Mouse (Mus musculus): ENCODE measurements around the gene Pou2f3. TPM values are rescaled to one million over a fixed set of nuclear protein-coding genes. Genes with fewer than 3 reads are reported as not detected.

The Pou2f3 gene
- total RNA-seq, 2 experiments from 2014 or later: 0.15 to 0.23 TPM

DNA sequence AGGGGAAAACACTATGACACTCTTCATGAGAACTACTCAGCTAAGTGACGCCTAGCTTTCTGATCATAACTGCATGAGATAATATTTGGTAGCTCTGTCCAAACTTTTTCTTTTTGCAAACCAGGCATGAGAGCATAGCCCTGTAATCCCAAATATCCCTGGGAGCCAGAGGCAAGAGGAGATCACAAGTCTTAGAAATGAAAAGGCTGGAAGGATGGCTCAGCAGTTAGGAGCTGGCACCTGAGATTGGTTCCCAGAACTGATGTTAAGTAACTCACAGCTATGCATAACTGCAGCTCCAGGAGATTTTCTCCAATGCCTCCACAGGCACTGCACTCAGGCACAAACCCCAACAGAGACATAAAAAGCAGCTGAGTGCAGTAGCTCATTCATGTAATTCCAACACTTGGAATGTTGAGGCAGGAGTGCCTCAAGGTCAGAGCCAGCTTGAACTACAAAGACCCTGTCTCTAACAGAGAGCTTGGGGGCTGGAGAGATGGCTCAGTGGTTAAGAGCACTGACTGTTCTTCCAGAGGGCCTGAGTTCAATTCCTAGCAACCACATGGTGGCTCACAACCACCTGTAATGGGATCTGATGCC is 124.4 kb downstream of the Pou2f3 start:
- no peak for DNase-seq (ENCODE audit: low spot score in 2 of 2)

DNA sequence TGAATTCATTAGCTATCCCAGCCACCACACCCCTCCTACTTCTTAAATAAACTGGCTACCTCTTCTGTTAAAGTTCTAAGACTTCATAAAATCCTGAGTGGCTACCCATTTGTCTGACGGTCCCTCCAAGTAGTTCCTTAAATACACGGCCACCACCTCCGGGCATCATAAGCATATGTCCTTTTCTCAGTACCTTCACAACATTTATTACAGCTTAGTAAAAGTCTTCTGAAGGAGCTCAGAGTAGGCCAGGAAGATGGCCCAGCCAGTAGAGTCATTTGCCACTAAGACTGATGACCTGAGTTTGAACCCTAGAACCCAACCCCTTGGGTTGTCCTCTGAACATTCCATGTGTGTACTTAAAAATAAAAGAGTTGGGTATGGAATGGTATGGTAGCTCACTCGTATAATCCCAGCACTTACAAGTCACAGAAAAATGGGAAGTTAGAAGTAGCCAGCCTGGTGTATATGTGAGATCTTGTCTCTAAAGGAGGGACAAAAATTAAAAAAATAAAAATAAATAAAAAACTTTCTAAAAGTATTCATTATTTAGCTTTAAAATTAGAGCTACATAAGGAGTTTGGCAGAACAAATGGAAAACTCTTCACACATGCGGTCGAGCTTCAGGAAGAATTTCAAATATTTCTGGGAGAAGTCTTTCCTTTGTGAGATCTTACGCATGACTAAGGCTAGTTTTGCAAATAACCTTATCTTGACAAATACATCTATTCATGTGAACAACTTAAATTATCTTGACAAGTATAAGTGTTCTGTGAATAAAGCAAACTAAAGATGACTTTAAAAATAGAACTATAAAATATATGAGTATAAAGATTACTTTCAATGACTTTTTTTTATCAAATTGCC is 125.4 kb downstream of the Pou2f3 start:
- no peak for DNase-seq (ENCODE audit: low spot score in 2 of 2)

DNA sequence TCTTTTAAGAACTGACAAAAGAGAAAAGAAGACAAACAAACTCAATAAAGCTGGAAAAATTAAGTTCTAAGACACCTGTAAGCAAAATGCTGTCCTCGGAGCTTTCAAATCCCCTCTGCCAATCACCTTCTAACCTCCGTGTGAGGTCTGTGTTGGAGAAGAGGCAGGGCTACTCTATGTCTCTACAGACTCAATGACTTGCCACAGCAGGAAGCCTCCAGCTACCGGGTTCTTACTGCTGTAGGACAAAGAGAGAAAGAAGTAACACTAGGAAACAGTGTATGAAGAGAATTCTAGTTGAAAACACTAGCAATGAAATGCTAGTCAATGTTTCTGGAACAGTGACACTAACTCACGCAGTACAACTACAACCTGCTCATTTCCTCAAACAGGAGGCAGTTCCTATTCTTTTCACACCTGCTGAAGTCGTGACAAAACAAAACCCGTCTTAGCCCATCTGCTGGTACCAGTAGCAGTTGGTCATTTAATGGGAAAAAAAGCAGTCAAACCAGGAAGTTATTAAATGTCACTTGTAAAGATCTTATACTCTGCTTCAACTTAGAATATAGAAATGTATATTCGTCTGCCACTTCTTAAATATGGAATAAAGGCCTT is 126.6 kb downstream of the Pou2f3 start:
- DNase-seq (ENCODE audit: low spot score in 2 of 2): no peak

DNA sequence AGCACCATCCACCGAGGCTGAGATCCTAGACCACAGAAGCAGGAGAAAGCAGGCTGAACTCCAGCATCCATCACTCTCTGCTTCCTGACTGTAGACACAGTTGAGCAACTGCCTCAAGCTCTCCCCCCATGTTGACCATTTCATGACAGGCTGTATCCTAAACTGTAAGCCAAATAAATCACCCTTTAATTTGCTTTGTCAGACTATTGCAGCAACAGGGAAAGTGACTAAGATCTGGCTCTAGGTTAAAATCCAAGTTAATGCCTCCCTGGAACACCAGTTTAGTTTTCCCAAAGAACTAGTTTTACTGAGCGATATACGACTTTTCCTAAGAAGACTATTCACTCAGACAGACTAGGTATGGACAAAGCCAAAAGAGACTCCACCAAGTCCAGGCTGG is 131.5 kb downstream of the Pou2f3 start:
- no peak for DNase-seq (ENCODE audit: low spot score in 2 of 2)

DNA sequence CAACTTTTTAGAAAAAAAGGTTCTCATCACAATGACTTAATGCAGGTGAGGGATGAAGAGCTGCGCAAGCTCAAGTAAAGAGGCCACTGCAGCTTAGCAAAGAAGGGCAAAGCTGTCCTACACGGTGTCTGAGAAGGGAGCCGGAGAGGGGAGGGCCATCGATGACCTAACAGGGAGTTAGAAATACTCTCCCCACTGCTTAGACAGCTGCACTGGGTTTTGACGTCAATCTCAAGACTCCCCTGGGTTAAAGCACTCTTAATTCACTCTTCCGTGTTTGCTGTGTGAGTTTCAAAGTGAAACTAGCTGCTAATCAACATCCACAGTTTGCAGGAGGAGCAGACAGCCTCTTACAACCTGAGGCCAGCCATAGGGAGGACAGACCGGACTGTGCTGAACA is 134.0 kb downstream of the Pou2f3 start:
- no peak for DNase-seq (ENCODE audit: low spot score in 2 of 2)

DNA sequence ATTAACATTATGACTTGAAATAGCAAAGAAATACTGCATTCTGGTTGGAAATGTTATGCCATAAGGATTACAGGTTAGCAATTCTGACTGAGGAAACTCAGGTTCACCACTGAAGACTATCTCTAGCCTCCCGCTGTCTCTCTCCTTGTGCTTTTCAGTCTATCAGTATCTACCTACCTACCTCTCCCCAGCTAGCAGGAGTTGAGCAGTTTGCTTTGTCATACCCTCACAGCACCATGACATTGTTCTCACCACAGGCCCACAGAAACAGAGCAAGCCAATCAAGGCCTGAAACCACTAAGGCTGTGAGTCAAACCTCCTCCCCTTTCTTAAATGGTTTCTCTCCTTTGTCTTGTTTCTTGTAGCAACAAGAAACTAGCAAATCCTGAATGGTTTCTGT is 135.6 kb downstream of the Pou2f3 start:
- DNase-seq (ENCODE audit: low spot score in 2 of 2): no peak

Other genes with a start within 250 kb of the Pou2f3 start
- gene Arhgef12, start 103.1 kb downstream of the Pou2f3 start, total RNA-seq (2021): 10 to 100 TPM; 55.7 to 56.3 TPM
- gene Tmem136, start 93.8 kb downstream of the Pou2f3 start, total RNA-seq (2021): 1 to 10 TPM; 1.8 to 1.9 TPM
- gene Oaf, start 29.5 kb upstream of the Pou2f3 start, total RNA-seq (2021): 10 to 100 TPM; 45.8 to 50.2 TPM
- under 1 TPM; 0.22 to 0.34 TPM for gene Trim29, start 100.5 kb upstream of the Pou2f3 start, total RNA-seq (2021)

All from gastrocnemius, postnatal 4 days (tissue).